In the genomic region with DNA sequence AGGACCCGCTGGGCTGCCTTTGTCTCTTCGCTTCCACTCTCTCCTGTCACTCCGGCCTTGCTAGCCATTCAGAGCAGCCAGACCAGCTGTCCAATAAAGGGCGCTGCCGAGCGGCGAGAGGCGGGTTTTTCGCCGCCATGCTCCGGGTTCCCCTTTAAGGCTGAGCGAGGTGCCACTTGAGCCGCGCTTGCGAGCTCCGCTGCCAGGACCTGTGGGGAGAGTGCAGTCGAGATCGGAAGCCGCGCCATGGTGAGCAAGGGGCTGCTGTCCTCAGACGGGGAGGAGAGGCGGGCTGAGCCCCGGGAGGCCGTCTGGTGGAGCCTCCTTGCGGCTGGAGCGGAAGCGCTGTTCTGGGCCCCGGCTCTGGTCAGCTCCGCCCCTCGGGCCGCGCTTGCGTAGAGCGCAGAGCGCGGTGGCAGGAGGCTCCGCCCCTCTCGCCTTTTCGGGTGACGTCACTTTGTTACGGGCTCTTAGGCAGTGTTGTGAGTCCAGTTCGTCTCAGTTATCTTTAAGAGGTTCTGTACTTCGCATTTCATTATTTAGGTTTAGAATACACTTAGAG, we compare ENCODE assay signal across 7 mouse cellular contexts. TPM values are rescaled to one million over a fixed set of nuclear protein-coding genes. Genes with fewer than 3 reads are reported as not detected.
DNase-seq lines count a peak whose midpoint lies in the region; ATAC-seq lines count a peak whose summit lies in the region.

TSS of gene Zfp619 (plus strand) at position 151 of the 562 bp plus-strand sequence.

- no peaks in the 10 kb centered on the region for H3K27me3 ChIP-seq in embryonic facial prominence, embryonic 12.5 days
- H3K27me3 ChIP-seq in limb, embryonic 11.5 days (ENCODE audit: control insufficient read depth, insufficient read depth, low read length), result no peaks in the 10 kb centered on the region
- H3K27me3 ChIP-seq in midbrain, embryonic 14.5 days (ENCODE audit: control insufficient read depth, insufficient read depth, low read length), result no peaks in the 10 kb centered on the region

- peak within 1 kb of the TSS; percentile 73 for H3K9ac ChIP-seq in embryonic facial prominence, embryonic 12.5 days
- H3K9ac ChIP-seq in limb, embryonic 11.5 days (ENCODE audit: low read length), result peak within 1 kb of the TSS; percentile 80
- H3K9ac ChIP-seq in midbrain, embryonic 14.5 days (replicated peaks; ENCODE audit: low read length), result peak within 1 kb of the TSS; percentile 61

- DNase-seq in adrenal gland, postnatal 25 days, result peak; percentile 91
- DNase-seq in heart, adult 11 months, result peak; percentile 100
- DNase-seq in kidney, adult 18-20 months, result peak; percentile 96
- peak; percentile 93 for DNase-seq in limb, embryonic 11.5 days (ENCODE audit: low spot score)
- peak; percentile 99 for DNase-seq in midbrain, embryonic 14.5 days
- peak; percentile 88 to 91 for DNase-seq in spleen, adult 18-20 months

- H3K4me3 ChIP-seq in embryonic facial prominence, embryonic 12.5 days, result peak within 1 kb of the TSS; percentile 58
- peak within 1 kb of the TSS; percentile 51 for H3K4me3 ChIP-seq in limb, embryonic 11.5 days (ENCODE audit: low read depth, low read length)
- H3K4me3 ChIP-seq in midbrain, embryonic 14.5 days (replicated peaks; ENCODE audit: low read depth, low read length), result peak within 1 kb of the TSS; percentile 42

- no peaks in the 10 kb centered on the region for H3K9me3 ChIP-seq in embryonic facial prominence, embryonic 12.5 days
- H3K9me3 ChIP-seq in limb, embryonic 11.5 days (ENCODE audit: control insufficient read depth, low read length), result no peaks in the 10 kb centered on the region; the same call in 1 of the 2 replicates
- H3K9me3 ChIP-seq in midbrain, embryonic 14.5 days (ENCODE audit: control insufficient read depth, low read length), result no peaks in the 10 kb centered on the region

- ATAC-seq in embryonic facial prominence, embryonic 12.5 days (ENCODE audit: insufficient number of reproducible peaks, insufficient read depth, low FRiP score, low TSS enrichment), result peak; percentile 99
- ATAC-seq in limb, embryonic 11.5 days (ENCODE audit: insufficient number of reproducible peaks, low FRiP score, low TSS enrichment, low read depth), result peak; percentile 96
- ATAC-seq in midbrain, embryonic 14.5 days (ENCODE audit: low FRiP score, low TSS enrichment), result peak; percentile 98

- H3K36me3 ChIP-seq in embryonic facial prominence, embryonic 12.5 days, result no peaks in the 10 kb centered on the region
- no peaks in the 10 kb centered on the region for H3K36me3 ChIP-seq in limb, embryonic 11.5 days (ENCODE audit: control insufficient read depth, insufficient read depth, low read length)
- no peaks in the 10 kb centered on the region for H3K36me3 ChIP-seq in midbrain, embryonic 14.5 days (ENCODE audit: control insufficient read depth, insufficient read depth, low read length)

- peak within 1 kb of the TSS; percentile 50 for H3K4me2 ChIP-seq in embryonic facial prominence, embryonic 12.5 days (replicated peaks)
- H3K4me2 ChIP-seq in limb, embryonic 11.5 days (ENCODE audit: low read depth, severe bottlenecking), result peak within 1 kb of the TSS; percentile 24
- peak within 1 kb of the TSS; percentile 55 for H3K4me2 ChIP-seq in midbrain, embryonic 14.5 days (ENCODE audit: low read length)

- H3K27ac ChIP-seq in embryonic facial prominence, embryonic 12.5 days, result peak within 1 kb of the TSS; percentile 98
- peak within 1 kb of the TSS; percentile 95 for H3K27ac ChIP-seq in limb, embryonic 11.5 days (replicated peaks; ENCODE audit: low read depth, low read length)
- peak within 1 kb of the TSS; percentile 91 for H3K27ac ChIP-seq in midbrain, embryonic 14.5 days (replicated peaks; ENCODE audit: low read depth, low read length)

- under 1% methylated on average over 43 of the region's 43 CpGs for WGBS in embryonic facial prominence, embryonic 12.5 days
- WGBS in limb, embryonic 11.5 days, result under 1% methylated on average over 43 of the region's 43 CpGs
- under 1% methylated on average over 43 of the region's 43 CpGs for WGBS in midbrain, embryonic 14.5 days

- H3K4me1 ChIP-seq in embryonic facial prominence, embryonic 12.5 days, result no peaks in the 10 kb centered on the region
- no peaks in the 10 kb centered on the region for H3K4me1 ChIP-seq in limb, embryonic 11.5 days (ENCODE audit: control insufficient read depth, insufficient read depth, low read length)
- no peaks in the 10 kb centered on the region for H3K4me1 ChIP-seq in midbrain, embryonic 14.5 days (ENCODE audit: control insufficient read depth, insufficient read depth, low read length)

RNA-seq across cellular contexts. Expression of gene Zfp619, which starts in this region (rescaled TPM):
- 2.9 and 3.0 TPM in 2 replicates for total RNA-seq in adrenal gland, postnatal 25 days (2021)
- polyA plus RNA-seq in embryonic facial prominence, embryonic 12.5 days (2016; fragmentation: Nextera tagmentation; extraction: Ambion mirVana), result 3.2 and 3.3 TPM in 2 replicates
- 2.9 and 3.9 TPM in 2 replicates for polyA plus RNA-seq in limb, embryonic 11.5 days (2014; fragmentation: Nextera tagmentation; extraction: Ambion mirVana)
- polyA plus RNA-seq in midbrain, embryonic 14.5 days (2014; fragmentation: Nextera tagmentation; extraction: Ambion mirVana), result 4.0 and 7.1 TPM in 2 replicates

Comparison
In these comparisons a context has a peak if more than half of its experiments do, and no peak if none do; other contexts are left out.
1. Peak in every context shown above with its lines: DNase-seq, ATAC-seq, H3K4me3 ChIP-seq and H3K27ac ChIP-seq.